Mouse (Mus musculus): ENCODE data around the gene Wdr72. TPM values are rescaled to one million over a fixed set of nuclear protein-coding genes. Genes with fewer than 3 reads are reported as not detected.

Gene Wdr72
- total RNA-seq, 1 experiment from 2014 or later = not detected

Other genes starting within 250 kb of the Wdr72 start
- not detected in 3 replicates for gene Unc13c, start 141.4 kb upstream of the Wdr72 start, total RNA-seq (2017)